Mouse (Mus musculus): Measurements from ENCODE around the gene Ptrh2. TPM values are rescaled to one million over a fixed set of nuclear protein-coding genes. Genes with fewer than 3 reads are reported as not detected.
"Not testable (repeated sequence)": the region's sequence is repeated elsewhere in the genome, so short reads cannot be mapped to it uniquely, and the experiment has no call there.

The Ptrh2 gene
- polyA plus RNA-seq, 1 experiment, result 15.8 TPM

DNA sequence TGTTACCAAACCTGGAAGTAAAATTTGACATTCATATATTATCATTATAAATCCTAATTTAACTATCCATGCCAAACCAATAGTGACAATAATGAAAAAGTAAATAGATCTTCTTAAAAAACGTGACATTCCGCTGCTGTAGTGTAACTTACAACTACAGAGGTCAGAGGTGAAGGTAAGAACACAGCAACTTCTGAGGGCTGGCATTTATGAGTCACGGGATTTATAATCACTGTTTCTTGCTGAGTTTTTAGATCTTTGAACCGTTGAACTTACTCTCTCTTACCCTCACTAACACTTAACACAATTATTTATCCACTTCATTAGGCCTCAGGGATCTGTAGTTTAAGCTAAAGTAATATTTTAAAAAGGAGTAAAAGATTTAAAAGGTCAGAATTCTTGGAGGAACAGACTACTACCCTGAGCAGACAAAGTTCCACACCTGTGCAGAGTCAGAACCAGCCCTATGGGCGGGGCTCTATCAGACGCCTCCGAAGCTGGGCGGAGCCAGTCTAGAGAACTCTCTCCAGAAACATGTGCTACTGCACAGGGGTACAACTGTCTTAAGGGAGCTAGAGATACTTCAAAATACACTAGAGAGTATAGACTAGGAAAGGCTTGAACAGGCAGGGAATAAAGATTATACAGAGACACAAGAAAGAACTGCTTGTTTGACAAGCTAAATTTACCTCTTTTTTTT is 53.7 kb downstream of the Ptrh2 start:
- no peak overlapping the region for H3K4me3 ChIP-seq (ENCODE audit: low read depth, low read length)
- no peak overlapping the region for H3K27ac ChIP-seq (ENCODE audit: insufficient read depth, low read length)
- no peaks in the 10 kb centered on the region for H3K4me1 ChIP-seq (ENCODE audit: control insufficient read depth, insufficient read depth, low read length)
- H3K36me3 ChIP-seq (ENCODE audit: control insufficient read depth, insufficient read depth, low read length, poor library complexity, severe bottlenecking), result peaks cover 22% of the 10 kb centered on the region
- no peaks in the 10 kb centered on the region for H3K27me3 ChIP-seq (ENCODE audit: control insufficient read depth, insufficient read depth, low read length, poor library complexity, severe bottlenecking)
- H3K9ac ChIP-seq (ENCODE audit: low read depth, poor library complexity, severe bottlenecking), result no peak overlapping the region
- no peaks in the 10 kb centered on the region for H3K9me3 ChIP-seq (replicated peaks; ENCODE audit: control insufficient read depth, insufficient read depth, low read length, poor library complexity, severe bottlenecking)
- TF ChIP-seq CTCF (IDR thresholded peaks at IDR 0.05; ENCODE audit: low read depth, low read length), result no peak
- no peak for TF ChIP-seq POLR2A (IDR thresholded peaks at IDR 0.05; ENCODE audit: insufficient read depth, low read length)
- no peak for TF ChIP-seq EP300 (IDR thresholded peaks at IDR 0.05; ENCODE audit: insufficient read depth, low read depth, low read length)

- H3K4me1 ChIP-seq (ENCODE audit: control insufficient read depth, insufficient read depth, low read length); H3K27ac ChIP-seq (ENCODE audit: insufficient read depth, low read length); H3K9ac ChIP-seq (ENCODE audit: low read depth, poor library complexity, severe bottlenecking); H3K9me3 ChIP-seq (replicated peaks; ENCODE audit: control insufficient read depth, insufficient read depth, low read length, poor library complexity, severe bottlenecking); H3K4me3 ChIP-seq (ENCODE audit: low read depth, low read length); H3K27me3 ChIP-seq (ENCODE audit: control insufficient read depth, insufficient read depth, low read length, poor library complexity, severe bottlenecking): not testable (repeated sequence)
- H3K36me3 ChIP-seq (ENCODE audit: control insufficient read depth, insufficient read depth, low read length, poor library complexity, severe bottlenecking), result peaks cover 21% of the 10 kb centered on the region
Observed at GRCm38 (mm10) chr11:86738308-86738707, 54.5 kb downstream of the Ptrh2 start.

DNA sequence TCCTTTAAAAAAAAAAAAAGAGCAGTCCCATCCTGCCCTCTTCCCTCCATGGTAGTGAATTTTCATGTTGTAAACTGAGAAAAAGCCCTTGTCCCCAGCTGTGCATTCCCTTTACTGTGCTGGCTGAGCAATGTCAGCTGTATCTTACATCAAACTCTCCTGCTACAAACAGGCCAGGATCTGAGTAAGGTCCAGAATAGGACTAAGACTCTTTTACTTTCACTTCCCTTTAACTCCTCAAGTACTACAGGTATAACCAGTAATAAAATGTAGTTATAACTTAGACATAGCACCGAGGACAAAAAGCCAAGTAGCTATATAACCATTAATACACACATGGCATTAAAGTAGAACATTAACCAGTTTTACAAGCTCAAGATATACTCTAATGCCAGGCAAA is 55.2 kb downstream of the Ptrh2 start:
- no peak for TF ChIP-seq EP300 (IDR thresholded peaks at IDR 0.05; ENCODE audit: insufficient read depth, low read depth, low read length)
- no peak for TF ChIP-seq POLR2A (IDR thresholded peaks at IDR 0.05; ENCODE audit: insufficient read depth, low read length)
- TF ChIP-seq CTCF (IDR thresholded peaks at IDR 0.05; ENCODE audit: low read depth, low read length), result no peak
- Histone ChIP-seq H3K4me3 (ENCODE audit: low read depth, low read length) (no peak overlapping the region), H3K4me1 (ENCODE audit: control insufficient read depth, insufficient read depth, low read length) (peaks cover under 1% of the 10 kb centered on the region)

DNA sequence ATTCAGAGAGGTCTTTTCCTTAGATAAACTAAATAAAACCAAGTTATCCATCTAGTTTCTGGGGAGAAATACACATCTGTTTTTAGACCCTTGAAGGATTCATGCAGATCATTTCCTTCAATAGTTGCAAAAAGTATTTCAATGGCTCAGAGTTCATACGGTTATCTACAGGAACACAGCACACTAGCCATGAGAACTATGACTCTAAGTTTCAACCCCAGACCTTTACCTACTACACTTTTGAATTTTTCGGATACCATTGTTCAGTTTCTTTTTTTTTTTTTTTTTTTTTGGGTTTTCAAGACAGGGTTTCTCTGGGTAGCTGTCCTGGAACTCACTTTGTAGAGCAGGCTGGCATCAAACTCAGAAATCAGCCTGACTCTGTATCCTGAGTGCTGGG is 55.7 kb downstream of the Ptrh2 start:
- Histone ChIP-seq H3K36me3 (ENCODE audit: control insufficient read depth, insufficient read depth, low read length, poor library complexity, severe bottlenecking) (peaks cover 16% of the 10 kb centered on the region), H3K9me3 (replicated peaks; ENCODE audit: control insufficient read depth, insufficient read depth, low read length, poor library complexity, severe bottlenecking) (no peaks in the 10 kb centered on the region), H3K4me3 (ENCODE audit: low read depth, low read length) (no peak overlapping the region), H3K27ac (ENCODE audit: insufficient read depth, low read length) (no peak overlapping the region), H3K4me1 (ENCODE audit: control insufficient read depth, insufficient read depth, low read length) (peaks cover 3% of the 10 kb centered on the region), H3K27me3 (ENCODE audit: control insufficient read depth, insufficient read depth, low read length, poor library complexity, severe bottlenecking) (no peaks in the 10 kb centered on the region), H3K9ac (ENCODE audit: low read depth, poor library complexity, severe bottlenecking) (no peak overlapping the region)
- TF ChIP-seq EP300 (IDR thresholded peaks at IDR 0.05; ENCODE audit: insufficient read depth, low read depth, low read length) (no peak), CTCF (IDR thresholded peaks at IDR 0.05; ENCODE audit: low read depth, low read length) (no peak)

More for the DNA sequence above, 55.2 kb downstream of the Ptrh2 start:
- H3K27me3 ChIP-seq (ENCODE audit: control insufficient read depth, insufficient read depth, low read length, poor library complexity, severe bottlenecking), result no peaks in the 10 kb centered on the region
- peaks cover 17% of the 10 kb centered on the region for H3K36me3 ChIP-seq (ENCODE audit: control insufficient read depth, insufficient read depth, low read length, poor library complexity, severe bottlenecking)
- H3K9me3 ChIP-seq (replicated peaks; ENCODE audit: control insufficient read depth, insufficient read depth, low read length, poor library complexity, severe bottlenecking), result no peaks in the 10 kb centered on the region
- no peak overlapping the region for H3K27ac ChIP-seq (ENCODE audit: insufficient read depth, low read length)
- no peak overlapping the region for H3K9ac ChIP-seq (ENCODE audit: low read depth, poor library complexity, severe bottlenecking)

DNA sequence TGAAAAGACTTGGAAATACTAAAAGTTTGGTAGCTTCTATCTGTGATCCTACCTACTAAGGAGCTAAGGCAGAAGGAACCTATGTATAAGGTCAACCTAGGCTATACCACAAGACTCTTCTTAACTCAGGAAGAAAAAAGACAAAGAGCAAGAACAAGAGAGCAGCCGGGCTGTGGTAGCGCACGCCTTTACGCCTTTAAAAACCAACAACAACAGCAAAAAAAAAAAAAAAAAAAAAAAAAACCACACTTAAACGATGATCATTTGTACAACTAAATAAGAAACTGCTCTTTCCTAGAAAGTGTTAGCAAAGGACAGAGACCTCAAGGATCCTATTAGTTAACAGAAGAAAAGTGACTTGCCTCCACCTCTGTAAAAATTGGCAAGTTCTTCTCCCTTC is 57.7 kb downstream of the Ptrh2 start:
- Histone ChIP-seq H3K27ac (ENCODE audit: insufficient read depth, low read length) (no peak overlapping the region), H3K36me3 (ENCODE audit: control insufficient read depth, insufficient read depth, low read length, poor library complexity, severe bottlenecking) (peaks cover 5% of the 10 kb centered on the region), H3K27me3 (ENCODE audit: control insufficient read depth, insufficient read depth, low read length, poor library complexity, severe bottlenecking) (no peaks in the 10 kb centered on the region), H3K9me3 (replicated peaks; ENCODE audit: control insufficient read depth, insufficient read depth, low read length, poor library complexity, severe bottlenecking) (no peaks in the 10 kb centered on the region), H3K4me3 (ENCODE audit: low read depth, low read length) (no peak overlapping the region), H3K4me1 (ENCODE audit: control insufficient read depth, insufficient read depth, low read length) (peaks cover 3% of the 10 kb centered on the region), H3K9ac (ENCODE audit: low read depth, poor library complexity, severe bottlenecking) (no peak overlapping the region)
- TF ChIP-seq POLR2A (IDR thresholded peaks at IDR 0.05; ENCODE audit: insufficient read depth, low read length) (no peak), EP300 (IDR thresholded peaks at IDR 0.05; ENCODE audit: insufficient read depth, low read depth, low read length) (no peak), CTCF (IDR thresholded peaks at IDR 0.05; ENCODE audit: low read depth, low read length) (no peak)

Other genes with a start within 250 kb of the Ptrh2 start
- 25.0 and 30.3 TPM in 2 replicates for gene Rnft1, start 199.3 kb upstream of the Ptrh2 start, polyA plus RNA-seq (2011; ENCODE audit: insufficient read depth, insufficient read length, low read depth, missing spikeins)
- 82.2 and 86.3 TPM in 2 replicates for gene Rps6kb1, start 139.2 kb upstream of the Ptrh2 start, polyA plus RNA-seq (2011; ENCODE audit: insufficient read depth, insufficient read length, low read depth, missing spikeins)
- 9.7 and 12.1 TPM in 2 replicates for gene Tubd1, start 139.0 kb upstream of the Ptrh2 start, polyA plus RNA-seq (2011; ENCODE audit: insufficient read depth, insufficient read length, low read depth, missing spikeins)
- 101 and 113 TPM in 2 replicates for gene Vmp1, start 149 bp upstream of the Ptrh2 start, polyA plus RNA-seq (2011; ENCODE audit: insufficient read depth, insufficient read length, low read depth, missing spikeins)
- gene Cltc, start 73.6 kb downstream of the Ptrh2 start, polyA plus RNA-seq (2011; ENCODE audit: insufficient read depth, insufficient read length, low read depth, missing spikeins), result 453 and 507 TPM in 2 replicates
- gene Dhx40, start 123.8 kb downstream of the Ptrh2 start, polyA plus RNA-seq (2011; ENCODE audit: insufficient read depth, insufficient read length, low read depth, missing spikeins), result 48.3 and 51.5 TPM in 2 replicates